Mouse (Mus musculus) kidney, adult 2 months (tissue): Measurements from ENCODE around the gene Cog5. TPM values are rescaled to one million over a fixed set of nuclear protein-coding genes. Genes with fewer than 3 reads are reported as not detected.
A peak's percentile ranks its signal among the peaks of the same experiment; 100 is the strongest.

ENCODE experiments used
- DNase-seq: peaks from one replicate; pipeline ENCODE4 v3.0.0; 2021
- H3K27ac ChIP-seq: fragments of 200-500 bp; 2 replicates; pipeline ENCODE4 v1.5.1; 2012; ENCODE audit warnings: low read depth, low read length, control low read depth, inconsistent platforms; ENCODE audit not compliant: insufficient read depth
- H3K27me3 ChIP-seq: fragments of 200-500 bp; replicated peaks from 2 replicates; pipeline ENCODE4 v1.6.1; 2012; ENCODE audit warnings: mild to moderate bottlenecking, moderate library complexity, low read length, inconsistent platforms; ENCODE audit not compliant: control insufficient read depth, insufficient read depth
- H3K36me3 ChIP-seq: fragments of 200-500 bp; 2 replicates; pipeline ENCODE4 v1.6.1; 2012; ENCODE audit warnings: mild to moderate bottlenecking, moderate library complexity, low read length, inconsistent platforms; ENCODE audit not compliant: control insufficient read depth, insufficient read depth
- H3K4me1 ChIP-seq: fragments of 200-500 bp; 2 replicates; pipeline ENCODE4 v1.6.1; 2011; ENCODE audit warnings: low read length; ENCODE audit not compliant: control insufficient read depth, insufficient read depth
- H3K4me3 ChIP-seq: fragments of 200-500 bp; 2 replicates; pipeline ENCODE4 v1.5.1; 2011; ENCODE audit warnings: mild to moderate bottlenecking, low read depth, low read length, control low read depth; ENCODE audit not compliant: insufficient read depth
- CTCF ChIP-seq: fragments of 200-500 bp; conservative IDR thresholded peaks from 2 replicates; pipeline ENCODE4 v1.5.1; 2011; ENCODE audit warnings: low read depth, mild to moderate bottlenecking, control low read depth, low read length, moderate library complexity, mixed read lengths; ENCODE audit not compliant: insufficient read depth, insufficient read length
- POLR2A ChIP-seq: fragments of 200-500 bp; IDR thresholded peaks from one replicate; pipeline ENCODE4 v1.6.1; 2011; ENCODE audit warnings: low read depth, low read length, control low read depth
- WGBS: fragments of 180-500 bp; shearing (Covaris S2); methylation state at CpG from one replicate; pipeline ENCODE4 v1.1.7; 2018; 5-methylcytosine and 5-hydroxymethylcytosine counted together
- polyA plus RNA-seq: library from polyadenylated mRNA; depleted of rRNA; stranded (reverse); fragments of >200 nt; gene quantifications from 2 replicates; pipeline ENCODE4 v1.2.3, GENCODE M21; 2012

The Cog5 gene
- polyA plus RNA-seq, 1 experiment: 16.7 TPM

DNA sequence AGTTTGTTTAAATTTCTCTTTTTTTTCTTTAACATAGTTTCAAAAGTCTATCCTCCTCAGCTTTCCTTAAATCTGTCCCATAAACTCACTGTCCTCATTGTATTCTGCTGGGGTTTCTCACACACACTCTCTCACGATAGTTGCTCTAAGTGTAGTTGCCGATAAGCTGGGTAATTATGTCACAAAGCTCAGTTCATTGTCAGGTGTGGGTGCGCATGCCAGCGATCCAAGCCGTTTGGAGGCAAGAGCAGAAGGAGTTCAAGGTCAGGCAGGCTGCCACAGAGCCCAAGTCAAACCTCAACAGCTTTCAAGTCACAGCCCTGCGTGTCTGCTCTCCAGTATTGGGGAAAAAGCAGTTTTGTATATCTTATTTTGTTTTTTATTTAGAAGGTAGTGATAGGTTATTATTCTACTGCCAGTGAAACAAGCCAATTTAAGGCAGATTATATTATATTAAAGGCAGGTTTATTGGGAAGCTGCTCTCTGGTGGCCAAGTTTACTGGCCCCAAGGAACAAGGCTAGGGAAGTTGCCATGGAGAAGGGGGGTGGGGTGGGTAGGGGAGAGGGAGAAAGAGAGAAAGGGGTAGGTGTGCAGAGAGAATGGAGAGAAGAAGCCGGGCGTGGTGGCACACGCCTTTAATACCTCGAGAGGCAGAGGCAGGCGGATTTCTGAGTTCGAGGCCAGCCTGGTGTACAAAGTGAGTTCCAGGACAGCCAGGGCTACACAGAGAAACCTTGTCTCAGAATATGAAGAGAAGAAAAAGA, 71.0 kb downstream of the Cog5 start:
- Histone ChIP-seq H3K36me3 (no peaks in the 10 kb centered on the region), H3K27me3 (no peaks in the 10 kb centered on the region), H3K4me1 (0 out of 2 replicates have a peak, but pooled peaks cover 3% of the 10 kb centered on the region), H3K27ac (no peak overlapping the region), H3K4me3 (no peak overlapping the region)
- TF ChIP-seq CTCF (no peak), POLR2A (no peak)
- WGBS: 84% methylated on average over 12 of the region's 12 CpGs
- no peak for DNase-seq

DNA sequence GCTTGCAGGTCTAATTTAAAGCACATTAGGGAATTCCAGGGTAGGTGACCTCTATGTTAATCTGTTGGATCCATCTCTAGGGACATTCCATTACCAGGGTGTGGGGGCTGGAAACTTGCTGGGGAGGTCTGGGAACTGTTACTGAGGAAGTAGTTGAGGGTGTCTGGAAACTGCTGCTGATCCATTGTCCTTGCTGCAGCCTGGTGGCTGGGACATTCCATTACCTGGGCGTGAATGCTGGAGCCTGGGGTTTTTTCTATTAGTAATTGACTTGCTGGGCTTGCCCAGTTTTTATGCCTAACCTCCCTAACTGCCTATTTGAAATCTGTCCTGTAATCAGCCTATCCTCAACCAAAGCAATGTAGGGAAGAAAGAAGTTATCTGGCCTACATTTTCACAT, 72.0 kb downstream of the Cog5 start:
- no peaks in the 10 kb centered on the region for H3K36me3 ChIP-seq
- DNase-seq: peak; percentile 23
- H3K4me1 ChIP-seq: no peaks in the 10 kb centered on the region
- H3K27ac ChIP-seq: no peak overlapping the region
- H3K27me3 ChIP-seq: no peaks in the 10 kb centered on the region
- no peak for TF ChIP-seq CTCF
- no peak for TF ChIP-seq POLR2A
- no peak overlapping the region for H3K4me3 ChIP-seq
- WGBS: 34% methylated on average over 1 of the region's 1 CpGs

DNA sequence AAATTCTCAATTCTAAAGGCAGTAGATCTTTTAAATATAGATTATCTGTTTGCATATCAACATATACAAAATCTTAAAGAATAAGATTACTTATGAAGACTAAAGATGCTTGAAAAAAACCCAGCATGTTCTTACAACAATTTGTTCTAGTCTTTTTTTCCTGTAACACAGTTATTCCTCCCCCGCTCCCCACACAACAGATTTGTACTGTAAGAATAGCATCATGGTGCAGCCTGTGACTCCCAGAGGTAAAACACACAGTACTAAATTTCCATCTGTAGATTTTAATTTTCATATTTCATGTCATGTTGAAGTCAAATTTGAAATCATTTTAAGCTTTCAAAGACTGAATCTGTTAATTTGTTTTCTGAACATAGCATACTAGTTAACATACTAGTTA, 75.5 kb downstream of the Cog5 start:
- Histone ChIP-seq H3K27me3 (no peaks in the 10 kb centered on the region), H3K36me3 (no peaks in the 10 kb centered on the region), H3K27ac (no peak overlapping the region), H3K4me3 (no peak overlapping the region), H3K4me1 (no peaks in the 10 kb centered on the region)
- no peak for DNase-seq
- 94% methylated on average over 1 of the region's 1 CpGs for WGBS
- no peak for TF ChIP-seq POLR2A
- no peak for TF ChIP-seq CTCF

DNA sequence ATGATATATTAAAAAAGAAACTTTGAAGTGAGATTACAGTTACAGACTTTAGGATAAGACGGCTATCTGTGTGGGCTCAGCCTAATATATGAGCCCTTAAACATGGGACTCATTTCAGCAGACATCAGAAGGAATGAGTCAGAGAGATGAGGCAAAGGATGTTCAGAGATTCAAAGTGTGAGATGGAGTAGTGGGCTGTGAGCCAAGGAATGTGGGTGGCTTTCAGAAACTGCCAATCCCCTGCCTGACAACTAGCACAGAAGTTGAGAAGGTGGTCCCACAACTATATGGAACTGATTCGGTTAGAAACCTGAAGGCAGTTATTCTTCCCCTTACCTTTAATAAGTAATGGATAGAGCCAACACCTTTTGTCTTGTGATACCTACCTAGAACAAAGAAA, 79.9 kb downstream of the Cog5 start:
- 88% methylated on average over 2 of the region's 2 CpGs for WGBS
- Histone ChIP-seq H3K4me3 (no peak overlapping the region), H3K4me1 (no peaks in the 10 kb centered on the region), H3K36me3 (no peaks in the 10 kb centered on the region), H3K27ac (no peak overlapping the region), H3K27me3 (no peaks in the 10 kb centered on the region)
- TF ChIP-seq POLR2A: no peak
- TF ChIP-seq CTCF: no peak
- no peak for DNase-seq

DNA sequence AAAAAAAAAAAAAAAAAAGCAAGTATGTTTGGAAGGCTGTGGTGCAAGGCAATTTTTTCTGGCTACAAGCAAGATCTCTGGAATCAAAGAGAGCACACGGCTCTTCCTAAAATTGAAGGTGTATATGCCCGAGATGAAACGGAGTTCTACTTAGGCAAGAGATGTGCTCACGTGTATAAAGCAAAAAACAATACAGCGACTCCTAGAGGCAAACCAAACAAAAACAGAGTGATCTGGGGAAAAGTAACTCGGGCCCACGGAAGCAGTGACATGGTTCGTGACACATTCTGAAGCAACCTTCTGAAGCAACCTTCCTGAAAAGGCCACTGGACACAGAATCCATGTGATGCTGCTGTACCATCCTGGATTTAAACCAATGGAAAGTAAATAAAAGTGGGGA, 92.6 kb downstream of the Cog5 start:
- 87% methylated on average over 8 of the region's 8 CpGs for WGBS
- Histone ChIP-seq H3K4me3 (no peak overlapping the region), H3K36me3 (no peaks in the 10 kb centered on the region), H3K4me1 (no peaks in the 10 kb centered on the region), H3K27me3 (no peaks in the 10 kb centered on the region), H3K27ac (no peak overlapping the region)
- TF ChIP-seq CTCF (no peak), POLR2A (no peak)
- DNase-seq: no peak

DNA sequence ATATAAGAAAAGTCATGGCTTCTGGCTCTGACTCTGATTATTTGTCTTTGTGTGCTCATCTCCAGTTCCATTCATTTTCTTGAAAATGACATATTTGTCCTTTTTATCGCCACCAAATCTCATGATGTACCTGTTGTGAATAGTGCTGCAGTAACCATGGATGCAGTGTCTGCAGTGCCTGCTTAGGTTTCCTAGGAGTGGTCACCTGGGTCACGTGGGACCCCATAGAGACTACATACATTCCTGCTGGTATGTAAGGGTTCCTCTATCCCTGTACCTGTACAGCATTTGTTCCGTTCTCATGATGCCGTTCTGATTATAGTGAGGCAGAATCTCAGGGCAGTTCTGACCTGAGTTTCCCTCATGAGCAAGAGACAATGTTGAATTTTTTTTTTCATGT, 95.2 kb downstream of the Cog5 start:
- no peaks in the 10 kb centered on the region for H3K36me3 ChIP-seq
- H3K4me3 ChIP-seq: no peak overlapping the region
- TF ChIP-seq POLR2A (no peak), CTCF (no peak)
- no peak for DNase-seq
- H3K4me1 ChIP-seq: no peaks in the 10 kb centered on the region
- H3K27ac ChIP-seq: no peak overlapping the region
- no peaks in the 10 kb centered on the region for H3K27me3 ChIP-seq
- WGBS: 97% methylated on average over 4 of the region's 4 CpGs

DNA sequence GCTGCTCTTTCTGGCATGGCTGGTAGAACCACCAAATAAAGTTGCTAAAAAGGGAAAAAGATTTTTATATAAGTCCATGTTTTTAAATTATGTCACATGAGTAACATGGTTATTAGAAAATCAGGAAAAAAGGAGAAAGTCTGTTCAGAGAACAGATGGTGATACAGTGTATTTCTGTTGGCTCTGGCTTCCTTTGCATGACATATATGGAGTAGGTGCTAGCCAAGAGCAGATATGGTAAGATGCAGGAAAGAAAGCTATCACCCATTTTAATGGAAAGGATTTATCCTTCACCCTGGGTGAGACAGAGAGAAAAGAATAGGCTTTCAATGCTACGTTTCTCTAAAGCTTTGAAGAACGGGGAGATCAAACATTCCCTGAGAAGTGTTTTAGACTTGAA, 99.8 kb downstream of the Cog5 start:
- Histone ChIP-seq H3K4me1 (no peaks in the 10 kb centered on the region), H3K36me3 (no peaks in the 10 kb centered on the region), H3K27me3 (no peaks in the 10 kb centered on the region), H3K27ac (no peak overlapping the region), H3K4me3 (no peak overlapping the region)
- 78% methylated on average over 2 of the region's 2 CpGs for WGBS
- TF ChIP-seq POLR2A (no peak), CTCF (no peak)
- no peak for DNase-seq
